Mouse (Mus musculus) thymus, adult 2 months (tissue): ENCODE measurements at regions not wholly inside any gene's neighbourhood (a gene's known extent, or its start where the extent isn't known, plus 50 kb on each side); places are given as distances from the start of the nearest gene placed in this dataset.

Source experiments
- CTCF ChIP-seq: fragments of 200-500 bp; IDR thresholded peaks from 2 replicates; pipeline ENCODE4 v1.5.1; 2012; ENCODE audit warnings: mild to moderate bottlenecking, control low read depth, low read length, moderate library complexity, borderline replicate concordance; ENCODE audit not compliant: control insufficient read depth, poor library complexity, insufficient read depth; ENCODE audit errors: extremely low read depth
- POLR2A ChIP-seq: fragments of 200-500 bp; IDR thresholded peaks from 2 replicates; pipeline ENCODE4 v1.6.1; 2012; ENCODE audit warnings: mild to moderate bottlenecking, low read length, control low read depth, moderate library complexity; ENCODE audit not compliant: control insufficient read depth, poor library complexity, insufficient read depth; ENCODE audit errors: extremely low read depth

GRCm38 (mm10) chr4:131208637-131209036 is 264.5 kb downstream of the Matn1 start:
- TF ChIP-seq POLR2A: no peak
- TF ChIP-seq CTCF: no peak
